Mouse (Mus musculus): Measurements from ENCODE around the gene Gm21987.
A peak's percentile ranks its signal among the peaks of the same experiment; 100 is the strongest.
"Not testable (repeated sequence)": the region's sequence is repeated elsewhere in the genome, so short reads cannot be mapped to it uniquely, and the experiment has no call there.

The Gm21987 gene

GRCm38 (mm10) chr16:38346529-38347325, at the start of gene Gm21987, which contains the start of gene Cox17:
Gene Gm21987, plus strand, starts transcription at chr16:38347040.
Gene Cox17, plus strand, starts transcription at chr16:38346991.
- peak; percentile 54 to 84 for DNase-seq (ENCODE audit: low spot score in 2 of 2)

GRCm38 (mm10) chr16:38298410-38298809, 48.4 kb upstream of the Gm21987 start:
- DNase-seq (ENCODE audit: low spot score in 2 of 2), result no peak

- DNase-seq (ENCODE audit: low spot score in 2 of 2), result no peak
Observed at GRCm38 (mm10) chr16:38302367-38302766, 44.5 kb upstream of the Gm21987 start.

- no peak for DNase-seq (ENCODE audit: low spot score in 2 of 2)
Observed at GRCm38 (mm10) chr16:38304460-38305194, 42.2 kb upstream of the Gm21987 start.

GRCm38 (mm10) chr16:38306571-38307220, 40.1 kb upstream of the Gm21987 start:
- DNase-seq (ENCODE audit: low spot score in 2 of 2), result peak in 1 of 2 experiments; percentile 9

- DNase-seq (ENCODE audit: low spot score in 2 of 2), result no peak
Observed at GRCm38 (mm10) chr16:38307221-38307605, 39.6 kb upstream of the Gm21987 start.

GRCm38 (mm10) chr16:38307651-38308050, 39.2 kb upstream of the Gm21987 start:
- DNase-seq (ENCODE audit: low spot score in 2 of 2), result no peak

GRCm38 (mm10) chr16:38308195-38308594, 38.6 kb upstream of the Gm21987 start:
- DNase-seq (ENCODE audit: low spot score in 2 of 2), result no peak

- no peak for DNase-seq (ENCODE audit: low spot score in 2 of 2)
Observed at GRCm38 (mm10) chr16:38318492-38318891, 28.3 kb upstream of the Gm21987 start.

- no peak for DNase-seq (ENCODE audit: low spot score in 2 of 2)
Observed at GRCm38 (mm10) chr16:38319087-38319486, 27.8 kb upstream of the Gm21987 start.

- peak in 1 of 2 experiments; percentile 63 for DNase-seq (ENCODE audit: low spot score in 2 of 2)
Observed at GRCm38 (mm10) chr16:38321452-38321935, 25.3 kb upstream of the Gm21987 start.

GRCm38 (mm10) chr16:38324311-38324710, 22.5 kb upstream of the Gm21987 start:
- DNase-seq (ENCODE audit: low spot score in 2 of 2), result no peak

GRCm38 (mm10) chr16:38326778-38327397, 20.0 kb upstream of the Gm21987 start:
- no peak for DNase-seq (ENCODE audit: low spot score in 2 of 2)

GRCm38 (mm10) chr16:38329340-38329739, 17.5 kb upstream of the Gm21987 start:
- no peak for DNase-seq (ENCODE audit: low spot score in 2 of 2)

GRCm38 (mm10) chr16:38334431-38334830, 12.4 kb upstream of the Gm21987 start:
- no peak for DNase-seq (ENCODE audit: low spot score in 2 of 2)

- DNase-seq (ENCODE audit: low spot score in 2 of 2), result not testable (repeated sequence)
Observed at GRCm38 (mm10) chr16:38338077-38338476, 8.8 kb upstream of the Gm21987 start.

GRCm38 (mm10) chr16:38341396-38342324, 5.2 kb upstream of the Gm21987 start, which contains the start of gene Maats1:
Gene Maats1, minus strand, starts transcription at chr16:38342143.
- peak in 1 of 2 experiments; percentile 68 for DNase-seq (ENCODE audit: low spot score in 2 of 2)

- peak in 1 of 2 experiments; percentile 11 for DNase-seq (ENCODE audit: low spot score in 2 of 2)
Observed at GRCm38 (mm10) chr16:38344941-38345725, 1.7 kb upstream of the Gm21987 start.

GRCm38 (mm10) chr16:38347588-38347987, 748 bp downstream of the Gm21987 start:
- DNase-seq (ENCODE audit: low spot score in 2 of 2), result no peak
